Mouse (Mus musculus) cerebellum, adult 11-12 months (tissue): ENCODE measurements around the gene Cldn34c1.
"Not testable (repeated sequence)": the region's sequence is repeated elsewhere in the genome, so short reads cannot be mapped to it uniquely, and the experiment has no call there.

Experiments used
- DNase-seq: peaks from one replicate; pipeline ENCODE4 v3.0.0; 2022

The Cldn34c1 gene

DNA sequence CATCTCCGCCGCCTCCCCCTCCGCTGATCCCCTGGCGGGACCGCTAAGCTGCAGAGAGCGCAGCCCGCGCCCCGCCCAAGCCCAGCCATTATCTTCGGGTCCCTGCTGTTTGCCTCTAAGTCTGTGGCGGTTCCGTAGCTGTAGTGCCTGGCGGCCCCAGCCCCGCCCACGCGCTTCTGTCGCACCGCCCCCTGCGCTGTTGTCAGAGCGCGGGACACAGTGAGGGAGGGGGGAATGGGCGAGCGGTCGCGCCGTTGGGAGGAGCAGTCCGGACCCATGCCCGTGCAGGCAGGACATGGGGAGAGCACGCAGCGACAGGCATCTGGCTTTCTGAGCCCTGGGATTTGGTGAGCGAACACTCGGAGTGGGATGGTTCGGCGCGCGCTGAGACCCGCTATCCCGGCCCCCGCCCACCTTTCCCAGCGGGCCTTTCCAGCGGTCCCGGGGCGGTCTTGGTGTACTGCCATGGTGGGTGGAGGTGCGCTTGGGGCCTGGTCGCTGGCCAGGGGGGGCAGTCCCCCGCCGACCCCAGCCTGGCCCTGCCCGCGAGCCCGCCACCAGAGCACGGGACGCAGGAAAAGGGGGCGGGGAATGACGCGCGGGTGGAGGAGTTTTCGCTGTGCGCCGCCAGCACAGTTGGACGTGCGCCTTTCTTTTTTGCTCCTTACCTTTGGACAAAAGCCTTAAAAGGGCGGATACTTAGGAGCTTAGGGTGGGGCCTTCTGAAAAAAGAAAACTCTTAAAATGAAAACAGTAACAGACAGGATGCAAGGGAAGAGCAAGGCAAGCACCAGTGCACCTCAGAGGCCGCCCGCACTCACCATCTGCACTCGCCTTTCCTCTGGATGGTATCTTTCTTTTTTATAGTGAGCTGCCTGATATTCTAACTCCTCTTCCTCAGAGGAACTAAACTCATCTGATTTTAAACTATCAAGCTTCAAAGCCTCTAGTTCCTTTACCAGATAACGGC, at the start of gene Cldn34c1:
Cldn34c1 (plus strand) TSS at position 205 of the 970 bp plus-strand sequence.
- peak; percentile 86 for DNase-seq

DNA sequence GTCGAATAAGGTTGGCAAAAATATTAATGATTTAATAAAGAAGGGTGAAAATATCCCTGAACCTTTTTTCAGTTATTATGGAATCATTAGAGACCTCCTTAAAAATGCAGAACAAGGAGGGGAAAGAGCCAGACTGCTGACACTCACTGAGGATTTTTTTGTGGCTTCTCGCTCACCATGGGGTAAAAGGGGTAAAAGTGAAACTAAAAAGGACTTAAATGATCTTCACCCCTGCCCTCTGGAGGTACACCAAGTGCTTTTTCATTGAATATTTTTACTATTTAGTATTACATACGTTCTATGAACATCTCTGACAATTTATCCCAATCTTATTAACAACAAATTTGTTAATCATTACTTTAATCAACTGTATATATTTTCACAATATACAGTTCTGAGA, 15.9 kb upstream of the Cldn34c1 start:
- no peak for DNase-seq

DNA sequence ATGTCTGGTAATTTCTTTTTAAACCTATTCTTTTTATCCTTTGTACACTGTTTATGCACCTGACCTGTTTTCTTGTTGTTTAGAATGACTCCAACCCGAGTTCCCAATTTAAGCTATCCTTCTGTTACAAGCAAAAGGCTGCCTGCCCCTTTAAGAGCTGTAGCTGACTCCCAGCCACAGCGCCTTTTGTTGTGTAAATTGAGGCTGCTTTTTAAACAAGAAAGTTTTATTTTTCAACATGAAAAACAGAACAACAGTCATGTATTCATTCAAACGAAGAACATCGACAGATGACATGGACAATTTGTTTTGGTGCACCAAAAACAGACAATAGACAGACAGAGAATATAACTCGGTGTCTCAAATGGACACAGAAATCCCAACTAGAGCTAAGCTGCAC, 489 bp upstream of the Cldn34c1 start:
- DNase-seq: not testable (repeated sequence)

DNA sequence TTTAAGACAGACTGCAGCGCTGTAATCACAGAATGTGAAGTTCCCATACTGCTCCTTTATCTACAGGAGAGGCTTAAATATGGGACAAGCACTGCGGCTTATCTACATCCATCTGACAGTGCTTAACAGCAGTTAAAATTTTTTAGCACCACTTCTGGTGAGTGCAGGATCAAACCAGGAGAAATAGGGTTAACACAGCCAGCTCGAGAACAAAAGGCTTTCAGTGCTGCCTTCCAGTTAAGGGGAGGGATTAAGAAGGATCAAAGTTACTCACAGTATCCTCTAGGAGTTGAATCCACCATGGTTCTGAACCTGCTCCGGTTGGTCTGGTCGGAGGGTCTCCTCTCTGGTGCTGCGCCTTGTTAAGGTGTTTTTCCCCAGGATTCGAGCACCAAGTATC, 1.4 kb downstream of the Cldn34c1 start:
- DNase-seq: not testable (repeated sequence)

DNA sequence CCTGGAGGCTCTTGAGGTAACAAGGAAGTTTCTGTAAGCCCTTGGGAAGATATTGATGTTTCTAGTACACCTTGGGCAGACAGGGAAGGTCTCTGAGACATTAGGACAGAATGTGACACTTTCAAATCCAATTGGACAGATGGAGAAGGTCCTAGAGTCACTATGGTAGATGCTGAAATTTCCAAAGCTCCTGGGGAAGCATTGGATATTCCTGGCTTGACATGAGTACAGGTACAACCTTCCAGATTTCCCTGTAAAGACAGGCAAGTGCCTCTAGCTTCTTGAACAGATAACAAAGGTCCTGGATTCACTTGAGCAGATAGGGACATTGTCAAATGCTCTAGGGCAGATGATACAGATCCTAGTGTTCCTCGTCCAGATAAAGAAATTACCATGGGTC, 119.1 kb downstream of the Cldn34c1 start, which contains the start of gene Srsx:
Srsx (minus strand) TSS at position 101 of the 400 bp plus-strand sequence.
- DNase-seq: not testable (repeated sequence)
